Mouse (Mus musculus): ENCODE data around the gene Rnf128.
A peak's percentile ranks its signal among the peaks of the same experiment; 100 is the strongest.
"Not testable (repeated sequence)": the region's sequence is repeated elsewhere in the genome, so short reads cannot be mapped to it uniquely, and the experiment has no call there.

Rnf128 gene

DNA sequence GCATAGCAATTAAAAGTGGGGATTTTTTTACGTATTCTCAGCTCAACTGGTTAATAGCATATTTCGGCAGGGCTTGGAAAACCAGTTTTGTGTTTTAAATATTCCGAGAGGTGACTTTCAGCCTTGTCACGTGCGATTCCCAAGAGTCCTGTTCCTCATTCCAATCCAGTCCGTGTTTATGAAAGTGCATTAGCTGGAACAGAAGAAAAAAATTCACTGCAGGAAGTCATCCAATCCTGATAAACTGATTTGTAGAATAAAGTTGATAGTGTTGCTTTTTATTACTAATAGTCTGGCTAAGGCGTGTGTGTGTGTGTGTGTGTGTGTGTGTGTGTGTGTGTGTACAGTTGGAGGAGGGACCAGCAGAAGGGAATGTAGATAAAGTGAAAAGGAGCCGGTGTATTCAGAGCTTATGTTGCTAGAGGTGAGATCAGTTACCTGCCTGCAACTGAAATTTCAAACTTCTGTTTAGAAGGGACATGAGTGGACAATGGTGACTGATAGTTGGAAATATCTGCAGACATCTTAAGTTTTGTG is at the start of gene Rnf128:
Rnf128 (plus strand) TSS at position 392 of the 537 bp plus-strand sequence.
- no peak for DNase-seq (ENCODE audit: low read depth, low spot score)

DNA sequence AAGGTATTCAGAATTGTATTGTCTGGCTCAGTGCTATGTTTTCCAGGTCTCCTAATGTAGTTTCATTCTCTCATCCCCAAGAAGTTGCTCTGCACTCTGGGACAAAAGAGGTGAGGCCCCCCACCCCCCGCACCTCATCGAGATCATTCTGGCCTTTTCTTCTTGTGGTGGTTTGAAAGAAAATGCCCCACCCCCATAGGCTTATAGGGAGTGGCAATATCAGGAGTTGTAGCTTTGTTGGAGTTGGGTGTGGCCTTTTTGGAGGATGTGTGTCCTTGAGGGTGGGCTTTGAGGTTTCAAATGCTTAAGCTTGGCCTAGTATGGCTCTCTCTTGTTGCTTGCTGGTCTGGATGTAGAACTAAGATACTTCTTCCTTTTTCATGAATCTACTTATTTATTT is 47.0 kb upstream of the Rnf128 start:
- no peak for DNase-seq (ENCODE audit: low read depth, low spot score)

DNA sequence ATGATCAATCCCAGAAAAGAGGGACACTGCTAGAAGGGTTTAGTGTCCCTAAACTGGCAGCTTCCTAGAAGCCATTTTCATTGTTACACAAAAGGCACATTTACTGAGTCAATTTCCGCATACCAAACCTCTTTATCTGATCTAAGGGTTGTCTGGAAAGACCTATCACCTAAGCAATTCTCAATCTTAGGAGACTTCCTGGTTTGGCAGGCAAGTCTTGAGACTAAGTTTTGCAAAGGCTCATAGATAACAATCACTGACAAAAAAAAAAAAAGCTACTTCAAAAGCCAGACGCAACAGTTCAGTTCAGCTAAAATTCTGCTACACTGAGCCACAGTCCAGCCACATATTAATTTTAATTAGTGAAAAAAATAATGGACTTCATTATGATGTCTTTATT is 43.9 kb upstream of the Rnf128 start:
- no peak for DNase-seq (ENCODE audit: low read depth, low spot score)

DNA sequence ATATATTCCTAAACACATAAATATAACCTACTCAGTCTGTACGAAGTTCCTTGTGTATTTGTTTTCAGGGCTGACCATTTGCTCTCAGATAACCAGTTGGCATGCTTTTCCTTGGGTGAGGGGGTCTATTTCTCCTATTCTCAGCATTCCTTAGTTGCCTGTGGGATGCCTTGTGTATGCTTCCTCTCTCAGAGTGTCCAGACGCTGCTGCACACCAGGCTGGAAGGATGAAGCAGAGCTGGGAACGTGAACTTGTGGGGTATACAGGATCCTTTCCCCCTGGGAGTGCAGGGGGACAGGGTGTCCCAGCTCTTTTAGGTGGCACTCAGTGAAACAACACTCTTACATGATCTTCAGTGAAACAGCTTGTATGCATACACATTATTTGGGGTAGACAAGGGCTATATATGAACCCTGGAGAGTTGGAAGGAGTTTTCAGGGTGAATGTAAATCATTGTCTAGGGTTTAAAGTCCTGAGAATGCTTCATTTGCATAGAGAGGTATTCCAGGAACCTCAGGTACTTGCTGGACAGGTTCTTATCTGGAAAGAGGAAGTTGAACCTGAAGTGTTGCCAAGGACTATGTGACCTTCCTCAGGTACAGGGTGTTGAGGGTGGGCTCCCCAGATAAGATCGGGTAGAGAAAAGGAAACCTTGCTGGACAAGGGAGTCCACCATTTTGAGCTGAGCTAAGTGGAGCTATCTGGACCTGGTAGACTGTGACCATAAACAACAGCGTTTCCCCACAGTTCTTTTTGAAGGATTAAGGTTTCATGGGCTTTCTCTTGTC is 38.6 kb upstream of the Rnf128 start:
- no peak for DNase-seq (ENCODE audit: low read depth, low spot score)

DNA sequence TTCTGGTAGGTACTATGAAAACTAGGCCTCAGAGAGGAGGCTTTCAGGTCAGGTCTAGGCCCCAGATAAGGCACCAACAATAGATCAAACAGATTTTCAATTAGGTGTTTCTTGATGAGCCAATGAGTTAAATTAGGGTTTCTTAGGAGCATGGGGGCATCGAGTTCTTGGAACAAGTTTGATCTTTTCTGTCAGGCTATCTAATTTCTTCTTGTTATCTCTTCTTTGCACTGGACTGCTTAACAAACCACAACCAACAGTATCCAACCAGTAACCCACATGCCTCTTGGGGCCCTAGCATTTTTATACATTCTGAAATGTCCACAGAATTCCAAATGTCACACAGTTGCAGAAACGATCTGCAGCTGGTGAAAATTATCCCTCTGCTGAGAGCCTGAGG is 37.4 kb upstream of the Rnf128 start:
- DNase-seq (ENCODE audit: low read depth, low spot score), result no peak

DNA sequence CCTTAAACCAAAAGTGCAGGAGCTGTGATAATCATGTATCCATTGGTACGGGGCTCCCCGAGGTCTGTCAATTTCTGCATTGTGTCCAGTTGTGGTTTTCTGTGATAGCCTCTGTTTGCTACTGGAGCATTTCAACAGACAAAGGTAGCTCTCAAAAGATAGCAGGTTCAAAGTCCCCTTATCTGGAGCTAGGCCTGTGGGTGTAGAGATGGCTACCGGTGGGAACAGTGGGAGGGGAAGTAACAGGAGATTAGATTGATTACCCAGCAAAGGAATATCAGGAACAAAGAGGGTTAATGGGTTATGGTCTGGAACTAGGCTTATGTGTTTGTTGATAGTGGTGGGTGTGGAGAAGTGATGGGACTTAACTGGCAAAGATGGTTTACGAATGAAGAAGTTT is 36.1 kb upstream of the Rnf128 start:
- no peak for DNase-seq (ENCODE audit: low read depth, low spot score)

DNA sequence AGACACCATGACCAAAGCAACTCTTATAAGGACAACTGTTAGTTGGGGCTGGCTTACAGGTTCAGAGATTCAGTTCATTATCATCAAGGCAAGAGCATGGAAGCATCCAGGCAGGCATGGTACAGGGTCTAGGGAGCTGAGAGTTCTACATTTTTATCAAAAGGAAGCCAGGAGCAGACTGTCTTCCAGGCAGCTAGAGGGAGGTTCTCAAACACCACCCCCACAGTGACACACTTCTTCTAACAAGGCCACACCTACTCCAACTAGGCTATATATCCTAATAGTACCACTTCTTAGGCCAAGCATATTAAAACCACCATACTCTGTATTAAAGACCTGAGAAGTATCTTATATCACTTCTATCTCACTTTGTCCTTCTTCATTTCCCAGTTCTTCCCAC is 33.4 kb upstream of the Rnf128 start:
- DNase-seq (ENCODE audit: low read depth, low spot score), result no peak

DNA sequence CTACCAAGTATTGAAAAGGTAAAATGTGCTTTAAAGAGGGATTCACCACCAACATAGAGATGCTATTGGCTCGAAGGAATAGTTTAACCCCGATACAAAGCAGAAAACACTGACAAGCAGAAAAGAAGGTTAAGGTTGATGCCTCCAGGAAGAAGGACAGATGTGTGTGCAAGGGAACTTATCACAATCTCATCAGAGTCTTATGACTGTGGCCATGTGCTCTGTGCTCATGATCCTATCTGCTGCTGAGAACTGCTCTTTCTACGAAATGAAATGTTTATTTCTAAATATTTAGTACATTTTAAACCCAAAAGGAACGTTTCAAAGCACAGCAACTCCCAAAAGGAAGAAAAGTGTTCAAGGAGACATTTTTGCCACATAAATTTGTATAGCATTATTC is 30.8 kb upstream of the Rnf128 start:
- no peak for DNase-seq (ENCODE audit: low read depth, low spot score)

DNA sequence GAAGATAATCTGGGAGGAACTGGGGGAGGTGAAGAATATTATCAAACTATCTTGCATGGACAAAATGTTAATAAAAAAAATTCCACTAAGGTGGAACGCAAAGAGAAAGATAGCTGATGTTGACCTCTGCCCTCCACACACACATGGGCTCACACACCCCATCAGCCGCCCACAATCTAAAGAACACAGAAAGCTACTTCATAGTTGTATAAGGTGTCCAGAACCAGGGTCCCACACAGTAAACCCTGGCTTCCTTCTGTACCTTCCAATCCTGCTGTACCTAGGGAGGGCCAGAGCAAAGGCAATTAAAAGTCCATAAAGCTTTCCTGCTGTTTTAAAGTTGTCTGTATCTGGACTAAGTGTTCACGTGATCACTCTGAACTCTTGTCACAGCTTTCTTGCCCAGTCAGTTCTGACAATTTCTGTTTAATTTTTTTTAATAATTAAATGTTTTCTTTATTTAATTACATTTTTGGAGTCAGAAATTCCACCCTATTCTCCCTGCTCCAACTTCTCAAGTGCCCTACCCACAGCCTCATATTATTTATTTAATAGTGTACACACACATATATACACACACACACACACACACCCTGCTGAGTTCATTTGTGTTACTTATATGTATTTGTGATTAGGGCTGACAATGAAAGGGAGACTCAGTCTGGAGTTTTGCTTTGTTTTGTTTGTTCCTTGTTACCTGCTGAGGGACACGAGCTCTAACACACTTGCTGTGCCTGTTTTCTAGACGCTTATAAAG is 25.3 kb upstream of the Rnf128 start:
- DNase-seq (ENCODE audit: low read depth, low spot score), result no peak

DNA sequence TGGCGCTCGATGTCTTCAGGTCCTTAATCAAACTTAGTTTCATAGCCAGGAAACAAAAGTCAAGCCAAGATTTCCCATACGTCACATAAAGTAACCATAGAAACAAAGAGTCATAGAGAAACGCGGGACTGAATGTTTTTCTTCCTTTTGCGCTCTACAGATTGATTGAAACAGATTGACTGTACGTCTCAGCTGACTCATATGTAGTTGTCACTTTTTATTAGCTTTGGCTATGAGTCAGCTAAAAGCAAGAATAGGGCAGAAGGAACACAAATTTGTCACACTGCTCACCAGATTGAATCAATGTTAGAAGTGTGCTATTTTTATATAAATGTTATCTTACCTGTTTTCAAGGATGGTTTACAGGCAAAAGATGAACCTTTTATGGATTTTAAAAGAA is 19.4 kb upstream of the Rnf128 start:
- peak; percentile 4 for DNase-seq (ENCODE audit: low read depth, low spot score)

DNA sequence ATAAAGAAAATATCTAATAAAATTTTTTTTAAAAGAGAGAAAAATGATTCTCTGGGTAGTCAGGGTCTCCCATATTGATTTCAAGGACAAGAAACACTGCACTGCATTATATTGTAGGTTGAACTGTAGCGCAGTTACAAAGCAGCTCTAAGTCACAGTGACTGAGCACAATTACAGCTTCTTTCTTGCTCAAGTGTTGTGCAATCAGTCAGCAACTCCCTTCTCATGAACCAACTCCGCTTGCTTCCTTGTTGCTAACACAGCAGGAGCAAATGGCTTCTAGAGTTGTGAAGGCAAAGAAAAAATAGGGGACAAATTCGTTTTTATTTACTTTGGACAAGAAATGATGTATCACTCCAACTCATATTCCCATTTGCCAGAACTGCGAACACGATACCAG is 12.7 kb upstream of the Rnf128 start:
- no peak for DNase-seq (ENCODE audit: low read depth, low spot score)

DNA sequence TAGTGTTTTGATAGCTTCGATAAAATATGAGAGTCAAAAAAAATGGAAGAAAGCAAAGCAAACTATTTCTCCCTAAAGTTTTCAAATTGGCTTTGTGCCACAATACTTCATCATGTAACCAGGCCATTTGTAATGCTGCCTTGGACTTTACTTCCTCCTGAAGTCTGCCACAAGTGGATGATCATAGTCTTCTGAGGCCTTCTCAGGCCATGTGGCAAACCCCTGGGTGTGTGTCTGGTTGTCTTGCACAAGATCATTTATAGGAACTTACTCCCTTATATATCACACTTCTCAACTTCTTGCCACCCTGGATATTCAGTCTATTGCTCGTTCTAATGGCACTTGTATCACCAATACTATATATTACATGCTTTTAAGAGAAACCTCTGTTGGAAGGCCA is 11.0 kb upstream of the Rnf128 start:
- no peak for DNase-seq (ENCODE audit: low read depth, low spot score)

DNA sequence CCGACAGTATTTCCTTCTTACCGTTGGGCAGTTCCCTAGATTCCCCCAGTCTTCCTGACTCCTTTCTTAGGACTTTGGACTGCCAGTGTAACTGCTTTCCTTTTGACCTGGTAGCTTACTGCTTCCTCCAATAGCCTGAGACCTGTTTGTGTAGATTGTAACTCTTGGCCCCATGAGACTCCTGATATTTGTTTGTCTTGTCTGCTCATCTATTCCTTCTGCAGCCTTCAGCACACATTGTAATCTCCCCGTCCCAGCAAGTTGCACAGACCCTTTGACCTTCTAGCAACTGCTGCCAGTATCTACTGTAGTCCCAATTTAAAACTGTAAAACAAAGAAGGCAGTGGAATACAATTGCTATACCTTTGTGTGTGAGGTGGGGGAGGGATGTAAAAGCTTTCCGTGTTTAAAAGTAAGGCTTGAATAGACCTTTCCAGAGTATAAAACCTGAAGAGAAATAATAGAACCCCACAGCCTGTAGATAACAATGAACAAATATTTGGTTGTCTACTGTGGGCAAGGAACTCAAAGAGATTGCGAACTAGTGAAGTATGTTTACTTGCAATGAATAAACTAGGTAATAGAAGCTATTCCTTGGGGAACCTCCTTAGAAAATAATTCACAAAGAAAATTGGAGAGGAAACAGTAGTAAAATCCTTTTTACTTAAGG is 726 bp upstream of the Rnf128 start:
- no peak for DNase-seq (ENCODE audit: low read depth, low spot score)

DNA sequence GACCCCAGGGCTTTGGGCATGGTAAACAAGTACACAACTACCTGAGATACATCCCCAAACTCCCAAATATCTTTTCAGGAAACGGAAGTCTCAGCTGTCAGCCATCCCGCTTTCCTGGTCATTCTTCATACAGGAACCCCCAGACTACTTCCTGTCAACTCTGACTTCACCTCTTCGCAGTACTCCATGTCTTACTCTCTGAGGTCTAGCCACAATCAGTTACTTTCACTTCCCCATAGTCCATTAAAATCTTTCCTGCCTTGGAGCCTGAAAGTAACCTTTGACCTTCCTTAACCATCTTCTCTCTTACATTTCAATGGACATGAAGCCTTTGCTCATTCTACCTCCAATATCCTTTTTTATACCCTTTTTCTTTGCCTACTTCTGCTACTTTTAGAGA is 6.9 kb downstream of the Rnf128 start:
- no peak for DNase-seq (ENCODE audit: low read depth, low spot score)

DNA sequence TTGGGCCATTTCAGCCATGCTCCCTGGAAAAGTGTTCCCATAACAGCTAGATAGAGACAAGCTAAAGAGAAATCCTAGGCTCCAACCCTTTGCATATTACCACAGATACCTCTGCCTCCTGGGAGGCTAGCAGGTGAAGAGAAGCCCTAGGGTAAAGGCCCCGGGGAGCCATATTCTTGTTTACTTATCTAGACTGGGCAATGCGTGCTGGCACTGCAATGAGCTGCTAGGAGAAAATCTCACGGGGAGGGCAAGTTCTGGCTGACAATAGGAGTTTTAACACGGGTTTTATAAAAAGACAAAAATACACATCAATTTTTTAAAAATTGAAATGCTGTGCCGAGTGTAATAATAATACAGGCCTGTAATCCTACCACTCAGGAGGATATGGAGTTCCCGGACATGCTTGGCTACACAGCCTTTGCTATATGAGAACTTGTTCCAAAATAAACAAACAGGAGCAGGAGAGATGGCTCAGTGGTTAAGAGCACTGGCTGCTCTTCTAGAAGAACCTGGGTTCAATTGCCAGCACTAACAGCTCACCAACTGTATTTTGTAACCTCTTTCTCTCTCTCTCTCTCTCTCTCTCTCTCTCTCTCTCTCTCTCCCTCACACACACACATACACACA is 15.6 kb downstream of the Rnf128 start:
- no peak for DNase-seq (ENCODE audit: low read depth, low spot score)

DNA sequence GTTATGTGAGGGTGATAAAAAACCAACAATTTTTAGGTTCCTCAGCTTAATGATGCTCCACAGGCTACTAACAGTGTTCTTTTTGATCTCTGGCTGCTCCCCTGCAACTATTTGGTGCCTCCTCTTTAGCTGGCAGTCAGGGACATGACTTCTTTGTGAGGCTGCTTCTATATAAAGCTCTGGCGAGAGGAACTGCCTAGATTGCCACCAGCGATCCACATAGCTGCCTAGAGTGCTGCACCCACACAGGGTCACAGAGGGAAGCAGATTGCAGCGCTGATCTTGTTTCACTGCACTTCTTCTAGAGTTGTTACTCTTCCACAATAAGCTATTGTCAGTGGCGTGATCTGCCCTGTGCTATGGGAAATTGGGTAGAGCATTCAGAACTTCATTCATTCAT is 20.5 kb downstream of the Rnf128 start:
- DNase-seq (ENCODE audit: low read depth, low spot score), result no peak

DNA sequence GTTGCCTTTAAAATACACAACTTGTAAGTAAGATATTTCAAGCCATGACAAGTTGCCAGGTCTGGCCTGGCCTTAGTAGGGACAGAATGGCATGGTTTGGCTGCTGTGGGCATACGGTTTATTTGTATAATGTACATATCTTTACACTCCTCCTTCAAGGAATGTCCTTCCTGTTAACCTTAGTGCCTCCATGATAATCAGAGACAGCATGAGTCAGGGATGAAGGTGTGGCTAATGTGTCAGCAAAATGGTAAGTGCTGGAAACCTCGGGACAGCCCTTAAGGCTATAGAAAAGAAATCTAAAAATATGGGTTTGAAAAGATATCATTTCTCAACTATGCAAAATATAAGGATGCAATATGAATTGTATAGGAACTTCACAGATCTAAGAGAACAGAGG is 23.6 kb downstream of the Rnf128 start:
- DNase-seq (ENCODE audit: low read depth, low spot score), result not testable (repeated sequence)

DNA sequence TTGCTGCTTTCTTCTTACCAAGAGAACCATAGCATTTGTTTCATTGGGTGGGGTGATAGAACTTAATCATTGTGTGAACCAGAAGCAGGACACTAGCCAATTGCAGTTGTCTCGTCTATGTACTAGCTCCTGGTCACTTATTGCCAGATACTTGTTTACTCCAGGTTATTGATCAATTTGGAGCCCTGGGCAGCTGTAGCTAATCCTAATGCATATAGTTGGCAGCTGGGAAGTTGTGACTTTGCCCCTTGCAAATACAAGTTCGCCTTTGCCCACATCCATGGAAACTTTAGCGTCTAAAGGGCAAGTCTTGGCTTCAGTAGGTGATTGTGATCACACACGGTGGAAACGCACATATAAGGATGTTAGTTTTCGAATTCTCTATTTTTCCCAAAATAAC is 33.3 kb downstream of the Rnf128 start:
- no peak for DNase-seq (ENCODE audit: low read depth, low spot score)

DNA sequence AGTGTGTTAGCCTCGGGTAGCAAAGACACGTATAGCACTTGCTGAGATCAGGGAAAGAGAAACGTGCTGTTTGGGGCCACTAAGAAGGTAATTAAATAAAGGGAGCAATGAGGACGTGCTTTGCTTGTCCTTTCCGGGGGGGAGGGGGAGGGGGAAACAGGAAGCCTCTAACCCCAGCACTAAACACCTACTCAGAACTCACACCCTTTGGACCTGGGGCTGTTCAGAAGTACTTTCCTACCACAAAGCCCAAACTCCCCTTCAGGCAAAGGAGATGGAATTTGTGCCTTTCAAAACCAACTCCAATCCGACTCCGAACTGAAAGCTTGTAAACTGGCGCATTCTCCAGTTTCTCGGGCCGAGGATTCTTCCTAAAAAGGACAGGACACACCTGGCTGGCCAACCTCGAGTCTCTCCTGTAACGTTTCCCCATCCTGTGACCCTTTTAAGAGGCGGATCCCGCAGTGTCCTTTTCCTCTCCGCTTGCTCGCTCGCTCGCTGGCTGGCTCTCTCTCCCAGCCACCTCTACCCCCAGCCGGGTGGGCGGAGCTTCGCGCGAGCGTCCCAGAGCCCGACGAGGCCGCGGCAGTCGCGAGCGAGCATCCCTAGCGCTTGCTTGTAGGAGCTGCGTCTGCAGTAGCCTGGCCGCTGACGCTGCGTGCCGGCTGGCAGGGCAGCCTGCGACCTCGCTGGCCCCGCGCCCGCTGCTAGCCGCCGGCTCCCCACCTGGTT is 47.1 kb downstream of the Rnf128 start:
- no peak for DNase-seq (ENCODE audit: low read depth, low spot score)

DNA sequence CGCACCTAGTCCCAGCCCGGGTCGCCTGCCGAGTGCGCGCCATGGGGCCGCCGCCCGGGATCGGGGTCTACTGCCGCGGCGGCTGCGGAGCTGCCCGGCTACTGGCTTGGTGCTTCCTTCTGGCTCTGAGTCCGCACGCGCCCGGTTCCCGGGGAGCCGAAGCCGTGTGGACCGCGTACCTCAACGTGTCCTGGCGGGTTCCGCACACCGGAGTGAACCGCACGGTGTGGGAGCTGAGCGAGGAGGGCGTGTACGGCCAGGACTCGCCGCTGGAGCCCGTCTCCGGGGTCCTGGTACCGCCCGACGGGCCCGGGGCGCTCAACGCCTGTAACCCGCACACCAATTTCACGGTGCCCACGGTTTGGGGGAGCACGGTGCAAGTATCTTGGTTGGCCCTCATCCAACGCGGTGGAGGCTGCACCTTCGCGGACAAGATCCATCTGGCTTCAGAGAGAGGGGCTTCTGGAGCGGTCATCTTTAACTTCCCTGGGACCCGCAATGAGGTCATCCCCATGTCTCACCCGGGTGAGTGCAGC is 47.7 kb downstream of the Rnf128 start:
- DNase-seq (ENCODE audit: low read depth, low spot score), result no peak

DNA sequence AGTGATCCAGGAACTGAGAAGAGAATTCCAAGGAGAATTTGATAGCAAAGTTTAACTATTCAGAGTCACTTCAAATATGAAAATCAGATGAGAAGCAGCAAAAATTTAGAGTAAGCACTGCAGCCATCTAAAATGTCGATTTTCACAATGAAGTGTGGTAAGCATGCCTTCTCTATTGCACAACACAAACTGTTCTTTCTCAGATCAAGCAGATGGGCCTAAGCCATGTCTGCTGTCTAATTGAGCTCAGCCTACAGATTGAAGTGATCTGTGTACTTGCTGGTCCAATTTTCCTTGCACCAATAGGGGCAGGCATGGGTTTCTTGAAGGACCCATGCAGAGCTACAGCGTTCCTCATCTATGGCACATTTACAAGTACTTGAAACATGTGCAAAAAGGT is 51.6 kb downstream of the Rnf128 start:
- no peak for DNase-seq (ENCODE audit: low read depth, low spot score)

Measured in A20 (cell line).